Comparison of ENCODE assay signal across 10 mouse cellular contexts in the genomic region with DNA sequence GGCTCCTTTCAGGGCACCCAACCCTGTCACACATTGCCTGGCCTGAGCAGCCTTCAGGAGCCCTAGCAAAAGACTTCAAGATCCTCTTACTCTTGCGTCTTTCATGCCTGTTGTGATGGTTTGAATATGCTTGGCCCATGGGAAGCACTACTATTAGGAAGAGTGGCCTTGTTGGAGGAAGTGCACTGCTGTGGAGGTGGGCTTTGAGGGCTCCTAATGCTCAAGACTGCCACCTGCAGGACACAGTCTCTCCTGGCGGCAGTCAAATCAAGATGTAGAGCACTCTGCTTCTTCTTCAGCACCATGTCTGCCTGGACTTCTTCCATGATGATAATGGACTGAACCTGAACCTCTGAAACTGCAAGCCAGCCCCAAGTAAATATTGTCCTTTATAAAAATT.
A peak's percentile ranks its signal among the peaks of the same experiment; 100 is the strongest.
DNase-seq lines count a peak whose midpoint lies in the region; ATAC-seq and TF ChIP-seq lines count a peak whose summit lies in the region.
"Had no signal": no experiment of that assay in that cellular context is flagged by ENCODE, and none has a peak within 500 bp of the region (broad histone marks: within the 10 kb centered on the region; RNA-seq: fewer than 3 reads in every experiment).

No protein-coding gene starts in this region.

- H3K9me3 ChIP-seq in intestine, embryonic 14.5 days (ENCODE audit: control insufficient read depth, low read length): no peaks in the 10 kb centered on the region
- H3K9me3 ChIP-seq in intestine, embryonic 15.5 days: no peaks in the 10 kb centered on the region
- no peaks in the 10 kb centered on the region for H3K9me3 ChIP-seq in MEL (replicated peaks; ENCODE audit: insufficient read depth, low read length)
- H3K9me3 ChIP-seq: midbrain, embryonic 15.5 days had no signal

- H3K36me3 ChIP-seq in intestine, embryonic 14.5 days (ENCODE audit: control insufficient read depth, insufficient read depth, low read length): no peaks in the 10 kb centered on the region
- H3K36me3 ChIP-seq in intestine, embryonic 15.5 days: no peaks in the 10 kb centered on the region
- H3K36me3 ChIP-seq in MEL (ENCODE audit: control insufficient read depth in 1 of 2, insufficient read depth in 2 of 2, low read length in 2 of 2): no peaks in the 10 kb centered on the region
- H3K36me3 ChIP-seq: midbrain, embryonic 15.5 days had no signal

- no peak overlapping the region for H3K9ac ChIP-seq in intestine, embryonic 14.5 days (ENCODE audit: low read length)
- H3K9ac ChIP-seq in intestine, embryonic 15.5 days: no peak overlapping the region
- H3K9ac ChIP-seq in MEL (ENCODE audit: control insufficient read depth, low read depth, low read length, poor library complexity, severe bottlenecking): no peak overlapping the region
- H3K9ac ChIP-seq: midbrain, embryonic 15.5 days had no signal

- H3K4me1 ChIP-seq in intestine, embryonic 14.5 days (replicated peaks; ENCODE audit: control insufficient read depth, insufficient read depth, low read length): no peaks in the 10 kb centered on the region
- H3K4me1 ChIP-seq in intestine, embryonic 15.5 days (replicated peaks): no peaks in the 10 kb centered on the region
- no peaks in the 10 kb centered on the region for H3K4me1 ChIP-seq in MEL (ENCODE audit: control insufficient read depth in 1 of 2, insufficient read depth in 2 of 2, low read length in 2 of 2)
- H3K4me1 ChIP-seq: midbrain, embryonic 15.5 days had no signal

- peak; percentile 50 to 62 (median 55) for TF ChIP-seq CTCF in MEL (IDR thresholded peaks at IDR 0.05 in 2 of 3, conservative IDR thresholded peaks at IDR 0.05 in 1 of 3; ENCODE audit: control insufficient read depth in 1 of 3, insufficient read depth in 1 of 3, low read depth in 2 of 3, low read length in 3 of 3, poor library complexity in 1 of 3, severe bottlenecking in 1 of 3)

- no peak overlapping the region for H3K4me3 ChIP-seq in intestine, embryonic 14.5 days (ENCODE audit: low read depth, low read length)
- H3K4me3 ChIP-seq in intestine, embryonic 15.5 days (replicated peaks): no peak overlapping the region
- H3K4me3 ChIP-seq in MEL (ENCODE audit: control insufficient read depth in 1 of 2, insufficient read depth in 1 of 2, low read depth in 2 of 2, low read length in 2 of 2): no peak overlapping the region
- H3K4me3 ChIP-seq: midbrain, embryonic 15.5 days had no signal

- TF ChIP-seq RAD21 in MEL (IDR thresholded peaks at IDR 0.05; ENCODE audit: low read depth, low read length): peak; percentile 44

- H3K79me2 ChIP-seq in MEL (ENCODE audit: control insufficient read depth, insufficient read depth, low read length, poor library complexity): no peaks in the 10 kb centered on the region

- no peak overlapping the region for H3K4me2 ChIP-seq in intestine, embryonic 14.5 days (ENCODE audit: low read length)
- H3K4me2 ChIP-seq in intestine, embryonic 15.5 days (replicated peaks): no peak overlapping the region
- H3K4me2 ChIP-seq: midbrain, embryonic 15.5 days had no signal

- TF ChIP-seq EP300 in MEL (IDR thresholded peaks at IDR 0.05; ENCODE audit: low read depth in 1 of 2, low read length in 2 of 2): no peak

- no peak for ATAC-seq in intestine, embryonic 14.5 days (replicated peaks; ENCODE audit: low FRiP score, low TSS enrichment, low read depth)
- ATAC-seq in intestine, embryonic 15.5 days: no peak
- ATAC-seq: midbrain, embryonic 15.5 days had no signal

- no peaks in the 10 kb centered on the region for H3K27me3 ChIP-seq in intestine, embryonic 14.5 days (replicated peaks; ENCODE audit: control insufficient read depth, insufficient read depth, low read length)
- H3K27me3 ChIP-seq in intestine, embryonic 15.5 days (replicated peaks): no peaks in the 10 kb centered on the region
- H3K27me3 ChIP-seq in MEL (ENCODE audit: control insufficient read depth in 1 of 2, insufficient read depth in 2 of 2, low read length in 2 of 2): peaks cover 3 to 4% of the 10 kb centered on the region in 2 experiments
- H3K27me3 ChIP-seq: midbrain, embryonic 15.5 days had no signal

- TF ChIP-seq POLR2A in MEL (IDR thresholded peaks at IDR 0.05; ENCODE audit: control insufficient read depth in 1 of 2, insufficient read depth in 1 of 2, low read depth in 1 of 2, low read length in 2 of 2, poor library complexity in 1 of 2): no peak

- WGBS in intestine, embryonic 14.5 days: 68% methylated on average over 2 of the region's 2 CpGs
- WGBS in intestine, embryonic 15.5 days: 59% methylated on average over 2 of the region's 2 CpGs

- peak; percentile 43 for DNase-seq in intestine, embryonic 14.5 days (ENCODE audit: low spot score)
- DNase-seq in 416B (ENCODE audit: low read depth) (peak; percentile 48), MEL (ENCODE audit: low read depth, low spot score) (peak; percentile 60)
- DNase-seq in induced T-regulatory cell, adult 2 months (ENCODE audit: low read depth): peak; percentile 53
- no peak for DNase-seq in layer of hippocampus, postnatal 36 days
- DNase-seq in adrenal gland, postnatal 4 days (ENCODE audit: low spot score in 2 of 2): no peak
- no peak for DNase-seq in heart, adult 11 months
- DNase-seq: adrenal gland, postnatal 25 days had no signal

- no peak overlapping the region for H3K27ac ChIP-seq in intestine, embryonic 14.5 days (ENCODE audit: low read depth)
- no peak overlapping the region for H3K27ac ChIP-seq in intestine, embryonic 15.5 days
- no peak overlapping the region for H3K27ac ChIP-seq in MEL (ENCODE audit: control insufficient read depth, low read depth, low read length)
- H3K27ac ChIP-seq: midbrain, embryonic 15.5 days had no signal

TF ChIP-seq in MEL, 35 proteins besides CTCF, POLR2A, EP300 and RAD21:
- TF ChIP-seq SMC3 (IDR thresholded peaks at IDR 0.05; ENCODE audit: low read depth, low read length): peak; percentile 58
- no peak for TF ChIP-seq ZC3H11A (IDR thresholded peaks at IDR 0.05; ENCODE audit: low read depth, low read length)
- TF ChIP-seq CHD2 (IDR thresholded peaks at IDR 0.05; ENCODE audit: low read length): no peak
- TF ChIP-seq MAX (IDR thresholded peaks at IDR 0.05; ENCODE audit: low read length): no peak
- TF ChIP-seq MXI1 (IDR thresholded peaks at IDR 0.05; ENCODE audit: low read depth, low read length): no peak
- TF ChIP-seq E2F4 (IDR thresholded peaks at IDR 0.05; ENCODE audit: borderline replicate concordance, low read depth, low read length): no peak
- no peak for TF ChIP-seq MAZ (IDR thresholded peaks at IDR 0.05; ENCODE audit: low read depth, low read length)

Comparison
In these comparisons a context has a peak if more than half of its experiments do, and no peak if none do; other contexts are left out.
1. DNase-seq: peak in intestine, embryonic 14.5 days (single experiment), 416B (single experiment), MEL (single experiment) and induced T-regulatory cell, adult 2 months (single experiment); none in layer of hippocampus, postnatal 36 days (0 of 2), adrenal gland, postnatal 4 days (0 of 2) and heart, adult 11 months (single experiment).